In genomic region chr13:51818944-51819326, GRCm38 (mm10) we compare ENCODE assay signal across 16 mouse cellular contexts. TPM values are rescaled to one million over a fixed set of nuclear protein-coding genes. Genes with fewer than 3 reads are reported as not detected.
DNase-seq lines count a peak whose midpoint lies in the region; ATAC-seq and TF ChIP-seq lines count a peak whose summit lies in the region.
"Had no signal": no experiment of that assay in that cellular context is flagged by ENCODE, and none has a peak within 500 bp of the region (broad histone marks: within the 10 kb centered on the region; RNA-seq: fewer than 3 reads in every experiment).

No protein-coding gene starts in this region.

- WGBS in kidney, embryonic 16.5 days: 68% methylated on average over 3 of the region's 3 CpGs
- WGBS in kidney, embryonic 15.5 days: 72% methylated on average over 3 of the region's 3 CpGs
- WGBS in olfactory bulb, adult 2 months: 27% methylated on average over 3 of the region's 3 CpGs

- H3K9me3 ChIP-seq in kidney, embryonic 16.5 days (ENCODE audit: low read length): no peaks in the 10 kb centered on the region
- no peaks in the 10 kb centered on the region for H3K9me3 ChIP-seq in kidney, embryonic 15.5 days (replicated peaks)
- H3K9me3 ChIP-seq: embryonic facial prominence, embryonic 12.5 days; forebrain, embryonic 13.5 days; forebrain, embryonic 15.5 days had no signal

- no peak overlapping the region for H3K27ac ChIP-seq in kidney, embryonic 16.5 days (ENCODE audit: low read length)
- H3K27ac ChIP-seq in kidney, embryonic 15.5 days: 0 out of 2 replicates have a peak overlapping the region, but pooled peaks have one; percentile 18
- H3K27ac ChIP-seq in olfactory bulb, adult 2 months (ENCODE audit: insufficient read depth, low read depth, low read length): peak overlapping the region; percentile 84
- H3K27ac ChIP-seq: embryonic facial prominence, embryonic 10.5 days; embryonic facial prominence, embryonic 12.5 days; forebrain, embryonic 13.5 days; forebrain, embryonic 15.5 days had no signal

- no peaks in the 10 kb centered on the region for H3K36me3 ChIP-seq in kidney, embryonic 16.5 days (ENCODE audit: insufficient read depth, low read length)
- H3K36me3 ChIP-seq in kidney, embryonic 15.5 days: no peaks in the 10 kb centered on the region
- H3K36me3 ChIP-seq: embryonic facial prominence, embryonic 10.5 days; embryonic facial prominence, embryonic 12.5 days; forebrain, embryonic 15.5 days had no signal

- no peak overlapping the region for H3K9ac ChIP-seq in kidney, embryonic 16.5 days (replicated peaks; ENCODE audit: low read length)
- no peak overlapping the region for H3K9ac ChIP-seq in kidney, embryonic 15.5 days
- H3K9ac ChIP-seq: embryonic facial prominence, embryonic 12.5 days; forebrain, embryonic 13.5 days; forebrain, embryonic 15.5 days had no signal

- no peaks in the 10 kb centered on the region for H3K27me3 ChIP-seq in kidney, embryonic 16.5 days (ENCODE audit: insufficient read depth, low read length)
- H3K27me3 ChIP-seq in kidney, embryonic 15.5 days: no peaks in the 10 kb centered on the region
- H3K27me3 ChIP-seq: embryonic facial prominence, embryonic 12.5 days; forebrain, embryonic 13.5 days; forebrain, embryonic 15.5 days had no signal

- ATAC-seq in kidney, embryonic 16.5 days (ENCODE audit: low FRiP score, low TSS enrichment): no peak
- no peak for ATAC-seq in kidney, embryonic 15.5 days (replicated peaks; ENCODE audit: low FRiP score)
- ATAC-seq: forebrain, embryonic 13.5 days; forebrain, embryonic 15.5 days had no signal

- peaks cover 16% of the 10 kb centered on the region; the same call in 1 of the 2 replicates for H3K4me1 ChIP-seq in kidney, embryonic 16.5 days (ENCODE audit: insufficient read depth, low read length)
- H3K4me1 ChIP-seq in kidney, embryonic 15.5 days: peaks cover 19% of the 10 kb centered on the region
- H3K4me1 ChIP-seq in olfactory bulb, adult 2 months (ENCODE audit: control insufficient read depth, insufficient read depth, low read length): peaks cover 22% of the 10 kb centered on the region

- peak; percentile 34 for DNase-seq in kidney, adult 9 months
- DNase-seq in kidney, postnatal 25 days: no peak
- DNase-seq in brain, adult 2 months (ENCODE audit: low read depth, low spot score): peak; percentile 57
- DNase-seq in layer of hippocampus, adult 11-12 months (ENCODE audit: low spot score): no peak
- DNase-seq: cerebellum, adult 11-12 months; cerebellum, adult 2 months; cerebellum, adult 9-10 months; cerebellum, postnatal 10 days; cerebellum, postnatal 25 days had no signal

- TF ChIP-seq POLR2A in olfactory bulb, adult 2 months (IDR thresholded peaks at IDR 0.05; ENCODE audit: insufficient read depth, low read depth, low read length): no peak

- no peak for TF ChIP-seq CTCF in olfactory bulb, adult 2 months (IDR thresholded peaks at IDR 0.05; ENCODE audit: insufficient read depth, low read depth, low read length)

- H3K4me3 ChIP-seq in kidney, embryonic 16.5 days (ENCODE audit: low read length): no peak overlapping the region
- no peak overlapping the region for H3K4me3 ChIP-seq in kidney, embryonic 15.5 days (replicated peaks)
- H3K4me3 ChIP-seq in olfactory bulb, adult 2 months (ENCODE audit: insufficient read depth, low read depth, low read length): no peak overlapping the region
- H3K4me3 ChIP-seq: embryonic facial prominence, embryonic 10.5 days; embryonic facial prominence, embryonic 12.5 days; forebrain, embryonic 13.5 days; forebrain, embryonic 15.5 days had no signal

- no peak overlapping the region for H3K4me2 ChIP-seq in kidney, embryonic 16.5 days (replicated peaks; ENCODE audit: low read depth, low read length)
- no peak overlapping the region for H3K4me2 ChIP-seq in kidney, embryonic 15.5 days
- H3K4me2 ChIP-seq: embryonic facial prominence, embryonic 12.5 days; forebrain, embryonic 13.5 days; forebrain, embryonic 15.5 days had no signal

RNA-seq across cellular contexts. Expression of gene Sema4d, which starts 25.4 kb away (rescaled TPM):
- polyA plus RNA-seq in kidney, embryonic 16.5 days (2015; fragmentation: Nextera tagmentation; extraction: Ambion mirVana): 28.8 and 29.0 TPM in 2 replicates
- 19.6 and 20.3 TPM in 2 replicates for polyA plus RNA-seq in kidney, embryonic 15.5 days (2015; fragmentation: Nextera tagmentation; extraction: Ambion mirVana)
- polyA plus RNA-seq in olfactory bulb, adult 2 months (2012; ENCODE audit: insufficient read depth, insufficient read length, low replicate concordance, missing spikeins): 104 TPM in 1 of 2 replicates, not detected in the other

RNA-seq across cellular contexts. Expression of gene Gadd45g, which starts 27.5 kb away (rescaled TPM):
- polyA plus RNA-seq in kidney, embryonic 16.5 days (2015; fragmentation: Nextera tagmentation; extraction: Ambion mirVana): 45.8 and 48.5 TPM in 2 replicates
- polyA plus RNA-seq in kidney, embryonic 15.5 days (2015; fragmentation: Nextera tagmentation; extraction: Ambion mirVana): 40.2 and 42.8 TPM in 2 replicates
- not detected in 2 replicates for polyA plus RNA-seq in olfactory bulb, adult 2 months (2012; ENCODE audit: insufficient read depth, insufficient read length, low replicate concordance, missing spikeins)

Comparison
In these comparisons a context has a peak if more than half of its experiments do, and no peak if none do; other contexts are left out.
1. DNase-seq: peak in kidney, adult 9 months (single experiment) and brain, adult 2 months (single experiment); none in kidney, postnatal 25 days (0 of 2) and layer of hippocampus, adult 11-12 months (single experiment).
2. RNA of gene Gadd45g, which starts 27.5 kb away (polyA plus RNA-seq): 45.8 to 48.5 TPM in kidney, embryonic 16.5 days and 40.2 to 42.8 TPM in kidney, embryonic 15.5 days; not detected in olfactory bulb, adult 2 months; every median in the first group is over 10 times any median in the second.